Mouse (Mus musculus) activated CD4-positive, CD25-positive, alpha-beta regulatory T cell (primary cell): Measurements from ENCODE around the gene Olfr478. TPM values are rescaled to one million over a fixed set of nuclear protein-coding genes. Genes with fewer than 3 reads are reported as not detected.

Source experiments
- polyA plus RNA-seq, 2 experiments: library from polyadenylated mRNA; unstranded; fragments of 100-300 nt; shearing (Covaris generic); gene quantifications; one replicate each; pipeline ENCODE4 v1.2.1; 2017

Olfr478 gene
- polyA plus RNA-seq = not detected

GRCm38 (mm10) chr7:108033889-108034288 lies at the start of gene Olfr478:
Olfr478 (minus strand) TSS chr7:108033989.

GRCm38 (mm10) chr7:108079555-108079954 lies 45.8 kb upstream of the Olfr478 start, which contains the start of gene Olfr481:
Olfr481 (plus strand) TSS chr7:108079855.

GRCm38 (mm10) chr7:108067246-108067645 lies 33.5 kb upstream of the Olfr478 start, which contains the start of gene Olfr480:
Olfr480 (minus strand) TSS chr7:108067346.

GRCm38 (mm10) chr7:108050393-108050792 lies 16.6 kb upstream of the Olfr478 start, which contains the start of gene Olfr479:
Olfr479 (plus strand) TSS chr7:108050693.

GRCm38 (mm10) chr7:107986393-107986792 lies 47.4 kb downstream of the Olfr478 start, which contains the start of gene Olfr477:
Olfr477 (plus strand) TSS chr7:107986693.

Other genes with a start within 250 kb of the Olfr478 start
- not detected for gene Ovch2, start 232.8 kb downstream of the Olfr478 start, polyA plus RNA-seq
- not detected for gene Olfr467, start 221.7 kb downstream of the Olfr478 start, polyA plus RNA-seq
- not detected for gene Olfr469, start 208.4 kb downstream of the Olfr478 start, polyA plus RNA-seq
- not detected for gene Olfr470, start 186.5 kb downstream of the Olfr478 start, polyA plus RNA-seq
- under 1 TPM; 0.10 to 0.11 TPM for gene Olfr472, start 136.1 kb downstream of the Olfr478 start, polyA plus RNA-seq
- gene Olfr473, start 103.5 kb downstream of the Olfr478 start, polyA plus RNA-seq = not detected
- not detected for gene Olfr474, start 79.3 kb downstream of the Olfr478 start, polyA plus RNA-seq
- not detected for gene Olfr476, start 69.2 kb downstream of the Olfr478 start, polyA plus RNA-seq
- gene Olfr477, start 47.3 kb downstream of the Olfr478 start, polyA plus RNA-seq = not detected
- gene Olfr479, start 16.7 kb upstream of the Olfr478 start, polyA plus RNA-seq = not detected
- gene Olfr480, start 33.4 kb upstream of the Olfr478 start, polyA plus RNA-seq = not detected
- under 1 TPM in 1 of 2 experiments, not detected in 1; 0.17 TPM for gene Olfr481, start 45.9 kb upstream of the Olfr478 start, polyA plus RNA-seq
- gene Olfr482, start 63.6 kb upstream of the Olfr478 start, polyA plus RNA-seq = under 1 TPM; 0.10 to 0.16 TPM
- under 1 TPM in 1 of 2 experiments, not detected in 1; 0.21 TPM for gene Olfr483, start 66.9 kb upstream of the Olfr478 start, polyA plus RNA-seq
- gene Olfr484, start 93.5 kb upstream of the Olfr478 start, polyA plus RNA-seq = not detected
- not detected for gene Olfr485, start 125.9 kb upstream of the Olfr478 start, polyA plus RNA-seq
- gene Olfr486, start 138.8 kb upstream of the Olfr478 start, polyA plus RNA-seq = not detected
- gene Olfr487, start 180.6 kb upstream of the Olfr478 start, polyA plus RNA-seq = not detected
- gene Olfr488, start 224.4 kb upstream of the Olfr478 start, polyA plus RNA-seq = under 1 TPM in 1 of 2 experiments, not detected in 1; 0.41 TPM